Mouse (Mus musculus) left cerebral cortex, postnatal 14 days (tissue): ENCODE data around the gene Yy1. TPM values are rescaled to one million over a fixed set of nuclear protein-coding genes. Genes with fewer than 3 reads are reported as not detected.

Experiments
- DNase-seq, 2 experiments: peaks; one replicate each; pipeline ENCODE4 v3.0.0; 2021 to 2022; ENCODE audit warnings: low spot score in 2 of 2, mixed read lengths in 1 of 2
- intact Hi-C: fragments of 180-260 bp; cut with DNase I; formaldehyde crosslinking; loops from one replicate; pipeline ENCODE4 v1.15.1; 2025
- total RNA-seq, 2 experiments: library from RNA; stranded (reverse); gene quantifications; 2 replicates each; pipeline ENCODE4 v1.2.3; 2021

Yy1 gene
- total RNA-seq, 2 experiments from 2014 or later = 46.3 to 47.9 TPM

- intact Hi-C loops = no loop called here
These were observed 27.7 kb downstream of the Yy1 start for GRCm38 (mm10) chr12:108820461-108820860.

GRCm38 (mm10) chr12:108823036-108823435, 30.3 kb downstream of the Yy1 start:
- intact Hi-C loops = no loop called here
- no peak for DNase-seq

More at GRCm38 (mm10) chr12:108820461-108820860, 27.7 kb downstream of the Yy1 start:
- no peak for DNase-seq

- intact Hi-C loops = no loop called here
These were observed 31.6 kb downstream of the Yy1 start for GRCm38 (mm10) chr12:108824225-108824874.

GRCm38 (mm10) chr12:108825561-108826224, 32.9 kb downstream of the Yy1 start:
- intact Hi-C loops = no loop called here
- no peak for DNase-seq

More at GRCm38 (mm10) chr12:108824225-108824874, 31.6 kb downstream of the Yy1 start:
- no peak for DNase-seq

GRCm38 (mm10) chr12:108826282-108826957, 33.6 kb downstream of the Yy1 start:
- intact Hi-C loops = no loop called here
- DNase-seq = no peak

- intact Hi-C loops = no loop called here
- no peak for DNase-seq
These were observed 34.3 kb downstream of the Yy1 start for GRCm38 (mm10) chr12:108826958-108827535.

GRCm38 (mm10) chr12:108827641-108828040, 34.9 kb downstream of the Yy1 start:
- intact Hi-C loops = no loop called here
- no peak for DNase-seq

- intact Hi-C loops = no loop called here
- no peak for DNase-seq
These were observed 36.9 kb downstream of the Yy1 start for GRCm38 (mm10) chr12:108829636-108830035.

- DNase-seq = no peak
- intact Hi-C loops = no loop called here
These were observed 37.6 kb downstream of the Yy1 start for GRCm38 (mm10) chr12:108830358-108830757.

- intact Hi-C loops = no loop called here
- DNase-seq = no peak
These were observed 39.3 kb downstream of the Yy1 start for GRCm38 (mm10) chr12:108831966-108832643.

GRCm38 (mm10) chr12:108832851-108833250, 40.1 kb downstream of the Yy1 start:
- no peak for DNase-seq
- intact Hi-C loops = no loop called here

- no peak for DNase-seq
- intact Hi-C loops = no loop called here
These were observed 40.6 kb downstream of the Yy1 start for GRCm38 (mm10) chr12:108833408-108833807.

- no peak for DNase-seq
- intact Hi-C loops = no loop called here
These were observed 41.6 kb downstream of the Yy1 start for GRCm38 (mm10) chr12:108834337-108834736.

GRCm38 (mm10) chr12:108834786-108835185, 42.0 kb downstream of the Yy1 start:
- intact Hi-C loops = no loop called here
- no peak for DNase-seq

- no peak for DNase-seq
- intact Hi-C loops = no loop called here
These were observed 42.6 kb downstream of the Yy1 start for GRCm38 (mm10) chr12:108835208-108835839.

- intact Hi-C loops = loop anchor here (2.0 kb wide), 1 partner anchor 41 kb away; no protein-coding TSS in a partner anchor
- DNase-seq = peak; percentile 96 to 97
These were observed 43.2 kb downstream of the Yy1 start, which contains the start of the genes Slc25a29 and Slc25a47 for GRCm38 (mm10) chr12:108835840-108836409. Slc25a29 (minus strand) TSS chr12:108835883. Slc25a47 (plus strand) TSS chr12:108836046.

- no peak for DNase-seq
- intact Hi-C loops = loop anchor here (2.0 kb wide), 1 partner anchor 42 kb away; no protein-coding TSS in a partner anchor
These were observed 43.9 kb downstream of the Yy1 start for GRCm38 (mm10) chr12:108836722-108837121.

- DNase-seq = no peak
These were observed 48.4 kb downstream of the Yy1 start for GRCm38 (mm10) chr12:108841181-108841580.

GRCm38 (mm10) chr12:108842663-108843062, 49.9 kb downstream of the Yy1 start:
- no peak for DNase-seq
- intact Hi-C loops = no loop called here

More at GRCm38 (mm10) chr12:108841181-108841580, 48.4 kb downstream of the Yy1 start:
- intact Hi-C loops = no loop called here
